Mouse (Mus musculus) kidney, postnatal 4 days (tissue): ENCODE data around the gene Ninj2.

Experiments used
- DNase-seq, 2 experiments: peaks; one replicate each; pipeline ENCODE4 v3.0.0; 2021; ENCODE audit warnings: mixed read lengths in 2 of 2

The Ninj2 gene

DNA sequence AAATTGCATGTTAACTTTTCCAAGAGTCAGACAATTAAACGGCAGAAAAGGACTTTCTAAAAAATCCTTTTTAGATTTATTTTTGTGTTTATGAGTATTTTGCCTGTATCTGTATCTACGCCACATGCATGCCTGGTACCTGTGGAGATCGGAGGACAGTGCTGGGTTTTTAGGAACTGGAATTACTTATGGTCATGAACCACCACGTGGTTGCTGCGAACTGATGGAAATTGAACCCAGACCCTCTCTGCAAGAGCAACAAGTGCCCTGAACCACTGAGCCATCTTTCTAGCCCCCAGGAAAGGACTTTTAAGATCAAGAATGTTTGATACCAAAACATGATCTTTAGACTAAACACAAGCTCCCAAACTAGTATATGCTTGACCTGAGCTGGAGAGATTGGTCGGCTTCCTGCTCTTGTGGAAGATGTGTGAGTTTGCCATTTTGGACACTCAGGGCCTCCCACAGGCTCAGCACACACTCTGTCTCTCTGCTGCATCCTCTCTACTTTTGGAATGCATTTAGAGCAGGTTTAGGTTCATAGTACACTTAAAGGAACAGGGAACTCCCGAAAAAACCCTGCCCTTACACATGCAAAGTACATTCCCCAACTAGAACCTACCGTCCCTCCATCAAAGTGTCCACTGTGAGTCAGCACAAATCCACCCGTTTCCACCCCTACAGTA is 1.1 kb downstream of the Ninj2 start:
- no peak for DNase-seq

DNA sequence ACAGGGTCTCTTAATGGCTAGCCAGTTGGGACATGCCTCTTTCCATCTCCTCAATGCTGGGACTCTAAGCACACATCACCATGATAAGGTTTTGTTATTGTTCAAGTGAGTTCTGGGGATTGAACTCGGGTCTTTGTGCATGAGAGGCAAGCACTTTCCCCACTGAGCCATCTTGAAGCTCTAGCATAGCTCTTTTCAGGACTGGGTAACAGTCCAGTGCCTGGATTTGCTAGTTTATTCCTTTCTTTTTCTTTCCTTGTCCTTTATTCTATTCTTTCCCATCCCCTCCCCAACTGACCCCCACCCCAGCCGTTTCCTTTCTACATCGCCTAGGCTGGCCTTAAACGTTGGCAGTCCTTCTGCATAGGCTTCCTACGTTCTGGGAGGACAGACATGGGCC is 1.9 kb downstream of the Ninj2 start:
- no peak for DNase-seq

DNA sequence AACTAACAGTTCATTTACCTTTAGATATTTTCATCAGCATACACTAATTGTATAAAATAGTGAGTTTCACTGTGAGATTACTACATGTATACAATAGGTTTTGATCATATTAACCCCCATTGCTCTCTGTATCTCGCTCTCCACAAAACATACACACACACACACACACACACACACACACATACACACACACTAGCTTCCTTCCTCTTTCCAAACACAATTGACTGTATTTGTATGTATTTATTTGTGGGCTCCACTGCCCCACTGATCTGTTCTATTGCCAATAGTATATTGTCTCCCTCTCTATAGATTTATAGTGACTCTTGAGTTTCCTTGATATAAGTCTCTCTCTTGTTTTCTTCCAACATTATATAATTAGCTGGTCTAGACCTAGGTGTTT is 2.4 kb downstream of the Ninj2 start:
- no peak for DNase-seq

DNA sequence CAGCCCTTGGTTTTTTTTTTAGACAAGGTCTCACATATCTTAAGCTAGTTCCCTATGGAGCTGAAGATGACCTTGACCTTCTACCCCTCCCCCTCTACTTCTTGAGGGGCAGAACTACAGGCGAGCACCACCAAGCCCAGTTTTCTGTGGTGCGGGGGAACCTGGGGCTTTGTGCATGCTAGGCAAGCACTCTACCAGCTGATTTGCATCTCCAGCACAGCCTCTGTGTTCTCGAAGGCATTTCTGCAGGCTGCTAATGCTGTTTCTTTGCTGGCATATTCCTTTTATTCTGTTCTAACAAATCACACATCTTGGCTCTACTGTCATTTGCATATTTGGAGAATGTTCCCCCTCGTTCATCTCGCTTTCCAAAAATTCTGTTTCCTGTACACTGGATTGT is 6.2 kb downstream of the Ninj2 start:
- DNase-seq = peak; percentile 28 to 38

DNA sequence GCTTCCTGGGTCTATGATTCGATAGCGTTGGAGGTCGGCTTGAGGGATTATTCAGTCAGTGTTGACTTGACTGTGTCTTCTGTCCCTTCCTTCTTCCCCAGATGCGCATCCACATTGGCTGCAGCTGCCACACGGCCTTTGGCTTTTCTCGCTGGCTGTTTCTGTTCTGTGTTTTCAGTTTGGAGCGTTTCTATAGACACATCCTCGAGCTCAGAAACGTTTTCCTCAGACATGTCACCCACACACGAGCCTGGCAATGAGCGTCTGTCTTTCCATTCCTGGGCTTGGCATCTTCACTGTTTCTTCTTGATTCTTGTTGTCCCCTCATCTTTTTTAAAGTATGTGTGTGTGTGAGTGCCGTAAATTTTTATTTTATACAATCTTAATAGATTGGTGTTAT is 8.1 kb downstream of the Ninj2 start:
- no peak for DNase-seq

DNA sequence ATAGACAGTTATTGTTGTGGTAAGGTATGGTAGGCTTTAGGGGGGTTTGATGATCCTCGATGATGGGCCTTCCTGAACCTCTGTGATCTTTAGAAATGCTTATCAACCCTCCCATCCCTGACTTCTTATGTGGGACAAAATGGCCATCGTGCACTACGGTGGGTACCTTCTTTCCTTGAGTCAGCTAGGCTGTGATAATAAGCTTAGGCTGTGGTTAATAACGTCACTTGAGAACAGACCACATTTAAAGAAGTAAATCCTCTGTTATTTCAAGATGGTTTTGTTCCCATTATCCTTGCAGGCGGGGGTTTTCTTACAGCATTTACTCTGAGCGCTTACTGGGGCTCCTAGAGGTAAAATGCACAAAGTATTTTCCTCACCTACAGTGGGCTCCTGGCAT is 8.8 kb downstream of the Ninj2 start:
- no peak for DNase-seq

DNA sequence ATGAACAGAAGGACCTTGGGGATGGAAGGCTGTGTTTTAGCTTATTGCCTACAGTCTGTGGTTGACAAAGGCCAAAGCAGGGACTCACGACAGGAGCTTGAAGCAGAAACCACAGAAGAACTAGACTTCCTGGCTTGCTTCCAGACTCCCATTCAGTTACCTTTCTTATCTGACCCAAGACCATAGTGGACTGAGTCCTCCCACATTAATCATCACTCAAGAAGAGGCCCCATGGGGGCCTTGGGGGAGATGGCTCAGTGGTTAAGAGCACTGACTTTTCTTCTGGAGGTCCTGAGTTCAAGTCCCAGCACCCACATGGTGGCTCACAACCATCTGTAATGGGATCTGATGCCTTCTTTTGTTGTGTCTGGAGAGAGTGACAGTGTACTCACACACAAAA is 10.0 kb downstream of the Ninj2 start:
- no peak for DNase-seq

DNA sequence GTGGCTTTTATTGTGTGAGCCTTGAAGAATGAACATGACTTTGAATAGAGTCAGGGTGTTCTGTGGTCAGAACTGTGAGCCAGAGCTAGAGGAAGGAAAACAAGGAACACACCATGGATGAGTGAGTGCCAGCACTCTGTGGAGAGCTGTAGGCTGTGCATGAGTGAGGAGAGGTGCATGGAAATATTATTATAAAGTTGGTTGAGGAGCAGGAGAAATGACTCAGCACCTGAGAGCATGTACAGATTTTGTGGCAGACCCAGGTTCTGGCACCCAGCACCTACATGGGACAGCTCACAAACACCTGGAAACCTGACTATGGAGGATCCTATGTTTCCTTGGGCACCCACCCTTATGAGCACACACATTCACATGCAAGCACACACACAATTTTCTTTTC is 11.9 kb downstream of the Ninj2 start:
- no peak for DNase-seq

DNA sequence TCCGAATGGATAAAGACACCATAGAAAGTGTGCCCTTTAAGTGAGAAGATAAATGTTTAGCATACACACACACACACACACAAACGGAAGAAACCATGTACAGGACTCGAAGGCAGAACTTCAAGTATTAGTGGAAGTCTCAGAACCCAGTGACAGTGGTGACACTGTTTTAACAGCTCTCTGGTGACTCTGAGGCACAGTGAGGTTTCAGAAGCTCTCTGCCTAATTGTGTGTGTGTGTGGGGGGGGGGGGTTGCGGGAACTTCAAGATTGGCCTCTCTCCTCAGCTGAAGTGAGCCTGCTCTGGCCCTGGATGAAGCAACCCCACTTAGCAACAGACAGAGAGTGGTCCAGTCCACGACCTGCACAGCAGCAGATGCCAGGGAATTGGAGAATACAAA is 14.4 kb downstream of the Ninj2 start:
- no peak for DNase-seq

DNA sequence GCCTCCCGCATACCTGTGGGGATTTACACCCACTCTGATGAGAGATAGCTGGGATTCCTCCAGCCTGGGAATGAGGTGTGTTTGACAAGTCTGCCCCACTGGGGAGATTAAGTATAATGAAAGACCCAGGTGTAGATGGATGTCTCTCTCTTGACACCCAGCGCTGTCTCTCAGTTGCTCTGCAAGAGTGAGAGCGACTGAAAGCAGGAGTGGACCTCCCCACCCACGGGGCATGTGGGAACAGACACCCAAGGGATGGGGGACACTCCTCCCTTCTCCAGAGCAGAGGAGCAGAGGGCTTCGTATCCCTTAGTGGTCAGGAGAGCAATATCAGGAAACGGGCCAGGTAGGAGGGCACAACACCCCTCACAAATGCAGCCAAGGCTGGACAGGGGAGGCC is 14.9 kb downstream of the Ninj2 start:
- DNase-seq = no peak

DNA sequence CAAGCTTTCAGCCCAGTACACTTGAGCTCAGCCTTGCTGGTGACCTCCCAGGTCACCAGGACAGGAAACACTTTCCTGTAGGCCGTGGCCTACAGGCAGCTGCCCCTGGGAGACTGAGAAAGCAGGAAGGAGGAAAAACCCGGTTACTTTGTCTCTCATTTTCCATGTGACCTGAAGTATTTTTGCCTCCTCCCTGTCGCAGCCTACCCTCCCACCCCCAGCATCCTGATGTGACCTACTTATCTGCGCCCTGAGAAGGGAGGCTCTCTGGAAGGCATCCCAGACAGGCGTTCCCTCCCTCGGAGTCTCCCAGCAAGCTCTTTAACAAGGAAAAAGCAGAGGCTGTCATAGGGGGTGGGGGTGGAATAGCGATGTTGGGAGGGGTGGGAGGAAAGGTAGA is 16.0 kb downstream of the Ninj2 start:
- DNase-seq = peak; percentile 68 to 82

DNA sequence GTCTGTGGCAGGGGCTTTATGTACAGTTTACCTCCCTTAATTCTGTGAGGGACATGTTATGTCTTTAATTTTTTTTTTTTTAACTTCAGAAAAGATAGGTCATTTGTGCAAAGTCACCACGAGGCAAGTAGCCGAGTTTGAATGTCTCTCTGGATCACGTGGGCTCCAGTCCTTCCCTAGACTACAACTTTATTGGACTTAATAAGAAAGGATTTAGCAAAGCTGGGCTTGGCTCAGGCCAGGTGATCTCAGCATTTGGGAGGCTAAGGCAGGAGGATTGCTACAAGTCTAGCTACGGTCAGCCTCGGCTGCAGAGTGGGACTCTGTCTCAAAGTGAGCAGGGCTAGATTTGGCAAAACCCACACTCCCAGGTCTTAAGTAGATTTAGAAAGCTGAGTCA is 16.8 kb downstream of the Ninj2 start:
- DNase-seq = no peak

DNA sequence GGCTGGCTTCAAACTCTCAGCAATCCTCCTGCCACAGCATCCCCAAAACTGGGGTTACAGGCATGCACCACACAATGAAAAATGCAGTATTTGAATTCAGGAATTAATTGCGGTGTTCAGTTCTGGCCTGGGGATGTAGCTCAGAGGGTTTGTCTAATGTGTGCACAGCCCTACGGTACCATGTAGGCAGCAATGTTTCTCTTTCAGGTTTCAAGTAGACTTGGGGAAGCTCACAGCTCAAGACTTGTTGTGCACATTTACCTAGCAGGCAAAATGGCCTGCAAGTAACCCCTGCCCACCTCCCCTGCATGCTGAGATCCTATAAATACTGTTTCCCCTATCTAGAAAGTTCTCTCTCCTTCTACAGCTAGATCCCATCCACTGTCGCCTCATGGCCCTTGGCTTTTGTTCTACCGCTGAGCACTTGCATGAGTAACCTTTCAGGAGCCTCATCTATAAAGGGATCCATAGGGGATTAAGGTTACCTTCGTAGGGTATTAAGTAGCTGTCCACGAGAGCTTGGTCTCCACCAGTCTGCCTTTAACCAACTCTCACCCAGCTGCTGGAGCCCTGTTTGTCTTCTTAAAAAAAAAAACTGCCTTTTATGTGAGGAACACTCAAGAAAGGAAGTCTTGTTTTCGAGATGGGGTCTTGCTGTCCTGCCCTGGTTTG is 17.7 kb downstream of the Ninj2 start:
- no peak for DNase-seq

DNA sequence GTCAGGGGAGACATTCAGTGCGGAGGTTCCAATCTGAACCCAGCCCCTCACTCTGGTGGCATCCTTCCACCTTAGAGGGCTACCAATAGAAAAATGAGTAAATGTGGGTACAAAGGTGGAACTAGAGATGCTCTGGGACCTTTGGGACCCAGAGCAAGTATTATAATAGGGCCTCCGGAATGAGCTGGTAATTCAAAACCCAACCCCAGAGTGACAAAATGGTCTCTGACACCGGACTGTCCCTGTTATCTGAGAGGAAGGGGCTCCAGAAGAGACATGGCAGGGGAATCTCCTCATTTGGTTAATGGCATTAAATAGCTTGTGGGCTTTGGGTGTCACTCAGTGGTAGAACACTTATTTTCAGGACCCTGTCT is 18.2 kb downstream of the Ninj2 start:
- no peak for DNase-seq

DNA sequence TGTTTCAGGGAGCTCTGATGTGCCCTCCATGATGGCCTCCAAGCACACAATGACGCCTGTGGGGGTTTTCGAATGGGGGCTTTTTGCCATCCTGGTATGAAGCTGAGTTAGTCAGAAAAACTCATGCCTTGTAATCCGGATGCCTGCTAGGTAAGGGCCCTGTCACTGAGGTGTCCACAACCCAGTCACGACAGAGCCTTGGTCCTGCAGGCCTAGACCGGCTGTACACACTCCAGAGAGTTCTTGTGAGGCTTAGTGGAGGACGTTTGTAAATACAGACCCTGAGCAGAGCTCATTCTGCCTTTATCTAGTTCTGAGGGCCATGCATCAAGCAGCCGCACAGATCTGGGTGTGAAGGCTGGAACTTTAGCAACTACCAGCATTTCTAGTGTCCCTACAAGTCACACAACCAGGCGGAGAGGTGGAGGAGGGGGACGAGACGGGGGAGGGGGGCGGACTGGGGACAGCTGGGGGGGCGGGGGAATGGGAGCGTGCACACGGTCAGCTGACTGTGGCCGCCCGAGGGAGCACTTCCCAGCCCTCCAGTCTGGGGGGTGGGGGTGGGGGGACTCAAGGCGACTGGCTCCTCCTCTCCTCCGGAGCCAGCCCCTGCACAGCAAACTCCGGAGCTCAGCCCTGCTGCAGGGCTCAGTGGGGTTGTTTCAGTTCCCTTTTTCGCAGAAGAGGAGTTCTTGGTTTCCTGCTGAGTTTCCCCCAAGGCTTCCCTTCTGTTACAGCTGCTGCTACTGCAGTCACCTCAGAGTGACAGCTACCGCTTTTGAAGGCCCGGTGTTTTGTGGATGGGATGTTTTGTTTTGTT is 19.0 kb downstream of the Ninj2 start:
- DNase-seq = peak; percentile 85 to 92

DNA sequence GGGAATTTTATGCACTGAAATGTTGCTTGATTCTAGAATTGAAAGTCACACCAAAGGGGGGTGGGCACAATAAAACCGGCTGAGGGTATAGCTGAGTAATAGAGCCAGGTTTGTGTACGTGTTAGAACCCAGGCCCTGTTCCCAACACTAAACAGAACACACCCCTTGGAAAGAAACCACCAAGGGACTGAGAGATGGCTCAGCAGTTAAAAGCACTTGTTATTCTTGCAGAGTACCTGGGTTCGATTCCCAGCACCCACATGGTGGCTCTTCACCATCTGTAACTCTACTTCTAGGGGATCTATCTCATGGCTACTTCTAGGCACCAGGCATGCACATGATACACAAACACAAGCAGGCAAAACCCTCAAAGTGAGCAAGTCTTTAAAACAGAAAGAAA is 20.7 kb downstream of the Ninj2 start:
- DNase-seq = no peak

DNA sequence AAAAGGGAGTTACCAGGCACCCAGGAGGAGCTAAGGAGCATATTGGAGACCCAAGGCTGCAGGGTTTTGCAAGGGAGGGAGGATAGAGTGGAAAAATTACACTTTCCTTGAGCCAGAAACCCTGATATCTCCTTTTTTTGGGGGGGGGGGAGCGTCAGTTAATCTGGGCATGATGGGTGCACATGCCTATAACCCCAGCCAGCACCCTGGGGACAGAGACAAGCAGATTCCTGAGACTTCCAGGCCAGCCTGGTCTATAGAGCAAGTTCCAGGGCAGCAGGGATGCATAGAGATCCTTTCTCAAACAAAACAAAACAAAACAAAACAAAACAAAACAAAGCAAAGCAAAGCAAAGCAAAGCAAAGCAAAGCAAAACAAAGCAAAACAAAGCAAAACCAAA is 21.1 kb downstream of the Ninj2 start:
- DNase-seq = no peak

DNA sequence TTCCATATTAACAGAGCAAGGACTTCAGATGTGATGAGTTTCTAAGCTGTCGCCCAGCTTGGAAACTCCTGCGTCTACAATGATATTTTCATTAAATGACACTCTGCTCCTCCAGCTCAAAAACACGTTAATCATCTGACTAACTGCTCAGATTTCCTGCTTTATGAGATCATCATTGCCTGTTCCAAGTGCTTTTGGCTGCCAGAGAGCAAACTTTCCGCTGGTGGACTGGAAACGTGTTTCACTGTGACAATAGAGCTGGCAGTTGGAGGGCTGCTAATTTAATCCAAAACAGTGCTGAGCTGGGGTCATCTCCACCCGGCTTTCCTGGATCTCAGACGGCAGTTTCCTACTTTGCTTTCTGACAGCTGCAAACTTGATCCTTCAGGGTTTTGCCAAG is 21.5 kb downstream of the Ninj2 start:
- peak; percentile 62 to 74 for DNase-seq

DNA sequence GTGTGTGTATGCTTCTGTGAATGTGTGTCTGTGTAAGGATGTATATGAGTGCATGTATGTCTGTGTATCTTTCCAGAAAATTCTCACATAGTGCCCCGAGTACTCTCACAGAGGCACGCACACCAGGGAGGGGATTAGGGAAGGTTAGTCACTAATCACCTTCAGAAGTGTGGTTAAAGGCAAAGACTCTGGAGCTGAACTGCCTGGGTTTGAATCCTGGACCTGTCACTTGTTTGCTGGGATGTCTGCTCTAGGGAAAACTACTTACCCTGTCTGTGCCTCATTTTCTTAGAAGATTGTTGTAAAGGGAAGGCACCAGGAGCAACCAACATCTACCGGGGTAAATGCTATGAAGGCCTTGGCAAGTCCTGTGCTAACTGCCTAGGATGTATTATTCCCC is 22.3 kb downstream of the Ninj2 start:
- DNase-seq = no peak

DNA sequence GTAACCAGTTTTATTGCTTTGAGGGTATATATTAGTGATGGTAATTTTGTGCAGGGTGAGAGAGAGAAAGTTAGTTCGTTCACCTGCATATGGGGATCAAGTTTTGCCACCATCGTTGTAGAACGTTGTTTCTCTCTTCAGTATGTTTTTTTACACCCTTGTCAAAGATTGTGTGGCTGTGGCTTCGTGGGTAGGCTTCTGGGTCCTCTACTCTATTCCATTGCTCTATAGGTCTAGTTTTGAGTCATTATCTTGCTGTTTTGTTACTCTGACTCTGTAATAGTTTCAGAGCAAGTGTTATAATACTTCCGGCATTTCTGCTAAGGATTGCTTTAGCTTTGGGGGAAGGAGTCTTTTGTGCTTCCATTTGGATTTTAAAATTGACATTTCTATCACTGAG is 26.7 kb downstream of the Ninj2 start:
- DNase-seq = no peak

DNA sequence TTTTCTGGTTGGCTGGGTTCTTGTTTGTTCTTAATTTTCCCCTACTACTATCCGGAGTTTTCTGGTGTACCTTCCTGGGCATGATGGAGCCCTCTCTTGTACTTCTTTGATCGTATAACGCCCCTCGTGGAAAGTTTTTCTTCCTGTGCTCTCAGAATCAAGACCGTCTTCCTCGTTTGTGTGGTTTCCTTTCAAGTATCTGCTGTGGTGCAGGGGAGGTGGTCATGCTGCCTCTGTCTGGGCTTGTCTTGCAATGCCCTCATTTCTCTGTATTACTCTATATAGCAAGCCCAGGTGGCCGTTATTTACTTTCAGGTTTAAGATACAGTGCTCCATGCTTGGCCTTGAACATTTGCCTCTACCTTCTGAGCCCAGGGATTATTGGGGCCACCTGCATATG is 31.5 kb downstream of the Ninj2 start:
- DNase-seq = no peak

DNA sequence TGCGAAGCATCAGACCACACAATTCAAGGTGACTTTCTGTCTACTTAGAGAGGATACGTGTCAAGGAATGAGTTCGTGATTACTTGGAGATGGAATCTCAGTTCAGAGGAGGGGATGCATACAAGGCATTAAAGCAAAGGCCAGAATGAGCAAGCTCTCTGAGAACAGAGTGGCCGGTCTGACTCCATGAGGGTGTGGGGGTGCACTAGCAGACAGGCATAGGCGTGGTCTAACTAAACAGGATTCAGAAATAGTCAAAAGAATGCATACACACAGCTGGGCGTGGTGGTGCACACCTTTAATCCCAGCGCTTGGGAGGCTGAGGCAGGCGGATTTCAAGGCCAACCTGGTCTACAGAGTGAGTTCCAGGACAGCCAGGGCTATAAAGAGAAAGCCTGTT is 33.3 kb downstream of the Ninj2 start:
- no peak for DNase-seq

DNA sequence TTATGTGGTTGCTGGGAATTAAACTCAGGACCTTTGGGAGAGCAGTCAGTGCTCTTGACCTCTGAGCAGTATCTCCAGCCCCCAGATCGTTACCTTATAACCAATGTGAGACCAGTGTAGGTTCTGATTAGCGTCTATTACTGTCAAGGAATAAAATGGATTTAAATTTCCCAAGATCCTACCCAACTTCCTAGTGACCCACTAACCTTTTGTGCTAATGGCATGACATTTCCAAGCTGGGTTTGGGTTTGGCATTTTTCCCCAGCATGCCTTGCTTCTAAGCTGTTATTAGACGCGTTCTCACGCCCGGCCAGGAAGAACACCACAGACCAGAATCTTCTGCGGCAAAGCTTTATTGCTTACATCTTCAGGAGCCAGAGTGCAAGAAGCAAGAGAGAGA is 34.2 kb downstream of the Ninj2 start:
- no peak for DNase-seq

DNA sequence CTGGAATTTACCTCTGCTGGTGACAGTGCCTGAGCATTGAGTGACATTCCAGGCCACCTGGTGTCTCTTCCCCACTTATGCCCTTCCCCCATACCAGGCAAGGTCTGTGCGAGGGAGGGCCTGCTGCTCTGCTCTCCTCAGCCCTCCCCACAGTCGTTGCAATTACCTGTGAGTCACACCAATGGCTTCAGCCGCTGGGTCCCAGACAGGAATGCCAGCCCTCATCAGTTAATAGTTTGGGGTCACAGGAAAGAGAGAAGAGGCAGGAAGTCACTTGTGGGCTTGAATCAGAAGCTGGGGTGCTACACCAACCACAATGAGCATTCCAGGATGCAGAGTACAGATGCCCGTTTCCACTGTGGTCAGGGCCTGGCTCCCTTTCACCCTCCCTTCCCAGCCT is 41.6 kb downstream of the Ninj2 start:
- no peak for DNase-seq
